Mouse (Mus musculus) mouse trophoblast stem cell (cell line): ENCODE results near the gene Nup133.

ENCODE experiments used
- in situ Hi-C, 2 experiments: fragments of 300-500 bp; cut with MseI, MboI; formaldehyde crosslinking; loops; 2 replicates in 1 of 2; 3 replicates in 1 of 2; pipeline ENCODE4 v1.15.1; 2025

The Nup133 gene

GRCm38 (mm10) chr8:123887956-123888355 lies 61.1 kb downstream of the Nup133 start:
- in situ Hi-C loops: no loop called here

GRCm38 (mm10) chr8:123887163-123887562 lies 61.9 kb downstream of the Nup133 start:
- in situ Hi-C loops: no loop called here

- in situ Hi-C loops: no loop called here
Measured at GRCm38 (mm10) chr8:123884721-123885565, 64.1 kb downstream of the Nup133 start.

GRCm38 (mm10) chr8:123883094-123883493 lies 66.0 kb downstream of the Nup133 start:
- in situ Hi-C loops: no loop called here

GRCm38 (mm10) chr8:123882412-123882811 lies 66.7 kb downstream of the Nup133 start:
- in situ Hi-C loops: no loop called here

GRCm38 (mm10) chr8:123880821-123881350 lies 68.2 kb downstream of the Nup133 start:
- in situ Hi-C loops: no loop called here

- in situ Hi-C loops: no loop called here
Measured at GRCm38 (mm10) chr8:123880271-123880670, 68.8 kb downstream of the Nup133 start.

- in situ Hi-C loops: no loop called here
Measured at GRCm38 (mm10) chr8:123877865-123878264, 71.2 kb downstream of the Nup133 start.

GRCm38 (mm10) chr8:123874324-123874723 lies 74.7 kb downstream of the Nup133 start:
- in situ Hi-C loops: no loop called here

- in situ Hi-C loops: no loop called here
Measured at GRCm38 (mm10) chr8:123873364-123873763, 75.7 kb downstream of the Nup133 start.

- in situ Hi-C loops: no loop called here
Measured at GRCm38 (mm10) chr8:123872048-123872447, 77.0 kb downstream of the Nup133 start.

- in situ Hi-C loops: no loop called here
Measured at GRCm38 (mm10) chr8:123866971-123867370, 82.1 kb downstream of the Nup133 start.

GRCm38 (mm10) chr8:123865786-123866185 lies 83.3 kb downstream of the Nup133 start:
- in situ Hi-C loops: no loop called here

- in situ Hi-C loops: no loop called here
Measured at GRCm38 (mm10) chr8:123860386-123860785, 88.7 kb downstream of the Nup133 start.

GRCm38 (mm10) chr8:123859648-123860259 lies 89.3 kb downstream of the Nup133 start, which contains the start of gene Ccsap:
Ccsap (minus strand) TSS chr8:123860209.
- in situ Hi-C loops: no loop called here

- in situ Hi-C loops: no loop called here
Measured at GRCm38 (mm10) chr8:123858941-123859647, 90.0 kb downstream of the Nup133 start.

- in situ Hi-C loops: no loop called here
Measured at GRCm38 (mm10) chr8:123858574-123858940, 90.5 kb downstream of the Nup133 start.

- in situ Hi-C loops: no loop called here
Measured at GRCm38 (mm10) chr8:123857361-123857760, 91.7 kb downstream of the Nup133 start.

- in situ Hi-C loops: no loop called here
Measured at GRCm38 (mm10) chr8:123854733-123855475, 94.2 kb downstream of the Nup133 start.

GRCm38 (mm10) chr8:123854252-123854651 lies 94.8 kb downstream of the Nup133 start:
- in situ Hi-C loops: no loop called here

GRCm38 (mm10) chr8:123851590-123851989 lies 97.5 kb downstream of the Nup133 start:
- in situ Hi-C loops: no loop called here
